Mouse (Mus musculus) thymus, adult 2 months (tissue): ENCODE measurements around the gene Cachd1.

Experiments
- CTCF ChIP-seq: fragments of 200-500 bp; IDR thresholded peaks from 2 replicates; pipeline ENCODE4 v1.5.1; 2012; ENCODE audit warnings: mild to moderate bottlenecking, control low read depth, low read length, moderate library complexity, borderline replicate concordance; ENCODE audit not compliant: control insufficient read depth, poor library complexity, insufficient read depth; ENCODE audit errors: extremely low read depth
- POLR2A ChIP-seq: fragments of 200-500 bp; IDR thresholded peaks from 2 replicates; pipeline ENCODE4 v1.6.1; 2012; ENCODE audit warnings: mild to moderate bottlenecking, low read length, control low read depth, moderate library complexity; ENCODE audit not compliant: control insufficient read depth, poor library complexity, insufficient read depth; ENCODE audit errors: extremely low read depth

- TF ChIP-seq CTCF = no peak
- TF ChIP-seq POLR2A = no peak
Measured at GRCm38 (mm10) chr4:100778082-100778481, 1.6 kb downstream of the Cachd1 start.
